Mouse (Mus musculus) CH12.LX (cell line): ENCODE measurements around the gene Yod1.

Experiments
- EP300 ChIP-seq: IDR thresholded peaks from 2 replicates; pipeline ENCODE4 v1.6.1; 2011; ENCODE audit warnings: low read length, improper control_type of control experiment
- NRF1 ChIP-seq: IDR thresholded peaks from 2 replicates; pipeline ENCODE4 v1.6.1; 2014; ENCODE audit warnings: low read depth, mild to moderate bottlenecking, inconsistent platforms, low read length, improper control_type of control experiment, moderate library complexity
- RAD21 ChIP-seq: IDR thresholded peaks from 2 replicates; pipeline ENCODE4 v1.6.1; 2011; ENCODE audit warnings: low read depth, mild to moderate bottlenecking, low read length, improper control_type of control experiment, moderate library complexity
- ZNF384 ChIP-seq: IDR thresholded peaks from 2 replicates; pipeline ENCODE4 v1.6.1; 2012; ENCODE audit warnings: low read depth, low read length, improper control_type of control experiment, inconsistent platforms

DNA sequence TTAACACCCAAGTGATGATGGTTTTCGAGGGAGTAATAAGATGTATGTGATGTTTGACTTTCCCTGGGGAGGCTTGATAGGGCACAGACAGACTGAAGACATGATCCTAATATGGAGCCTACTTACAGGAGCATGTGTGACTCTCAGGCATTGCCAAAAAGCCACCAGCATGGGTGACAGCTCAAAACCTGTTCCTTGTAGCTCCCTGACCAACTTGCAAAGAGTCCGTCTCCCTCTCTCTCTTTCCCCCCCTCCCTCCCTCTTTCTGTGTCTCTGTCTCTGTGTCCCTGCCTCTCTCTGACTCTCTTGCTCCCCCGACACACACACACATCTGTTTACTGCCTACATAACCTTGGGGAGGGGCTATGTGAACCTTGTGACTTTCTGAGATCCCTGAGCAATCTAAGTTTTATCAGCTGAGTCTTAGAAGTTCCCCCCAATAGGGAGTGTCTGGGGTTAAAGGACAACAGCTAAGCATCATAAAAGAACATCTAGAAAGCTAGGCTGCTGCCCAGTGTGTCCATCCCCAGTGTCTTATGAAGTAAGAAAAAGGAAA, 21.5 kb downstream of the Yod1 start:
- TF ChIP-seq NRF1 (no peak), ZNF384 (no peak), EP300 (no peak), RAD21 (no peak)
